Mouse (Mus musculus) C2C12 (cell line): ENCODE measurements around the gene Cdc123. TPM values are rescaled to one million over a fixed set of nuclear protein-coding genes. Genes with fewer than 3 reads are reported as not detected.
A peak's percentile ranks its signal among the peaks of the same experiment; 100 is the strongest.

Experiments used
- H3K27me3 ChIP-seq: one replicate; pipeline ENCODE4 v1.6.1; 2011; ENCODE audit not compliant: control insufficient read depth, insufficient read depth, insufficient read length
- H3K36me3 ChIP-seq: one replicate; pipeline ENCODE4 v1.6.1; 2011; ENCODE audit not compliant: control insufficient read depth, insufficient read depth
- H3K4me3 ChIP-seq: one replicate; pipeline ENCODE4 v1.5.1; 2011; ENCODE audit warnings: mild to moderate bottlenecking, control low read depth; ENCODE audit not compliant: poor library complexity, insufficient read depth, severe bottlenecking
- H3K79me2 ChIP-seq: one replicate; pipeline ENCODE4 v1.6.1; 2011; ENCODE audit not compliant: control insufficient read depth, insufficient read depth
- H3K79me3 ChIP-seq: one replicate; pipeline ENCODE4 v1.6.1; 2011; ENCODE audit warnings: low read depth, control low read depth
- H3ac ChIP-seq: one replicate; pipeline ENCODE3; 2011; ENCODE audit warnings: low read depth; ENCODE audit not compliant: control insufficient read depth, insufficient read length
- CEBPB ChIP-seq: IDR thresholded peaks from one replicate; pipeline ENCODE4 v1.6.1; 2011; ENCODE audit warnings: low read depth, mild to moderate bottlenecking, control low read depth, moderate library complexity
- CTCF ChIP-seq: IDR thresholded peaks from one replicate; pipeline ENCODE4 v1.5.1; 2011; ENCODE audit not compliant: control insufficient read depth, insufficient read depth, insufficient read length
- FOSL1 ChIP-seq: IDR thresholded peaks from one replicate; pipeline ENCODE4 v1.8.0; 2011; ENCODE audit warnings: mild to moderate bottlenecking, low read length; ENCODE audit not compliant: poor library complexity, insufficient read depth, severe bottlenecking
- MAX ChIP-seq: IDR thresholded peaks from one replicate; pipeline ENCODE4 v1.6.1; 2011; ENCODE audit warnings: mild to moderate bottlenecking, control low read depth
- MYOD1 ChIP-seq: IDR thresholded peaks from one replicate; pipeline ENCODE4 v1.6.1; 2011; ENCODE audit warnings: low read depth; ENCODE audit not compliant: control insufficient read depth, insufficient read length
- MYOG ChIP-seq: IDR thresholded peaks from one replicate; pipeline ENCODE4 v1.6.1; 2011; ENCODE audit not compliant: control insufficient read depth, insufficient read length; ENCODE audit errors: extremely low read depth
- USF1 ChIP-seq: IDR thresholded peaks from one replicate; pipeline ENCODE4 v1.6.1; 2011; ENCODE audit warnings: low read depth, mild to moderate bottlenecking, control low read depth, moderate library complexity
- long read RNA-seq, 2 experiments: library from polyadenylated mRNA; unstranded; transcript quantifications; one replicate each; pipeline ENCODE4 v2.0.0; 2019 to 2020
- polyA plus RNA-seq: library from polyadenylated mRNA; unstranded; fragments of >200 nt; fragmentation: generic; extraction: Trizol; gene quantifications from one replicate; pipeline ENCODE4 v1.2.1, GENCODE M21; 2012; ENCODE audit warnings: missing spikeins

The Cdc123 gene
- polyA plus RNA-seq, result 141 TPM
- long read RNA-seq, experiment 1, transcript Cdc123-201 (13 exons, 1,827 nt), result major isoform, 83 of 106 reads
- long read RNA-seq, experiment 1, partial matches to known transcripts, result 0 of 106 reads
- long read RNA-seq, experiment 1, other reads (novel, unspliced or antisense), result 22 of 106 reads
- long read RNA-seq, experiment 2, transcript Cdc123-201 (13 exons, 1,827 nt), result major isoform, 67 of 78 reads
- long read RNA-seq, experiment 2, partial matches to known transcripts, result 0 of 78 reads
- long read RNA-seq, experiment 2, other reads (novel, unspliced or antisense), result 9 of 78 reads

GRCm38 (mm10) chr2:5844873-5845631 lies at the start of gene Cdc123, which contains the start of gene Nudt5:
Cdc123 (minus strand) TSS chr2:5845164.
Nudt5 (plus strand) TSS chr2:5845019.
- Histone ChIP-seq H3ac (peak within 1 kb of the TSS; percentile 85), H3K36me3 (peaks cover 35% of the 10 kb centered on the region), H3K27me3 (no peaks in the 10 kb centered on the region), H3K4me3 (peak within 1 kb of the TSS; percentile 84), H3K79me3 (peaks cover 57% of the 10 kb centered on the region), H3K79me2 (peaks cover 79% of the 10 kb centered on the region)
- TF ChIP-seq USF1 (no peak), FOSL1 (no peak), MAX (peak; percentile 42), CTCF (peak; percentile 49)

GRCm38 (mm10) chr2:5894296-5894695 lies 49.3 kb upstream of the Cdc123 start:
- peaks cover 32% of the 10 kb centered on the region for H3K36me3 ChIP-seq
- peak overlapping the region; percentile 88 for H3K4me3 ChIP-seq
- H3K27me3 ChIP-seq, result no peaks in the 10 kb centered on the region
- no peak for TF ChIP-seq MYOD1
- TF ChIP-seq CEBPB, result peak; percentile 80
- TF ChIP-seq MAX, result no peak
- no peak for TF ChIP-seq FOSL1
- TF ChIP-seq USF1, result no peak
- TF ChIP-seq MYOG, result no peak
- peaks cover 21% of the 10 kb centered on the region for H3K79me3 ChIP-seq
- peaks cover 57% of the 10 kb centered on the region for H3K79me2 ChIP-seq
- peak overlapping the region; percentile 63 for H3ac ChIP-seq

GRCm38 (mm10) chr2:5889412-5889811 lies 44.4 kb upstream of the Cdc123 start:
- Histone ChIP-seq H3K79me2 (peaks cover 73% of the 10 kb centered on the region), H3K79me3 (peaks cover 23% of the 10 kb centered on the region), H3ac (no peak overlapping the region), H3K27me3 (no peaks in the 10 kb centered on the region), H3K4me3 (no peak overlapping the region), H3K36me3 (peaks cover 68% of the 10 kb centered on the region)
- TF ChIP-seq CEBPB, result no peak
- no peak for TF ChIP-seq USF1
- TF ChIP-seq MAX, result no peak
- no peak for TF ChIP-seq FOSL1
- no peak for TF ChIP-seq CTCF
- no peak for TF ChIP-seq MYOD1
- TF ChIP-seq MYOG, result no peak

- peaks cover 68% of the 10 kb centered on the region for H3K79me2 ChIP-seq
- TF ChIP-seq USF1, result no peak
- TF ChIP-seq MYOG, result no peak
- no peak for TF ChIP-seq CTCF
- no peak for TF ChIP-seq FOSL1
- no peak for TF ChIP-seq CEBPB
- TF ChIP-seq MYOD1, result no peak
- TF ChIP-seq MAX, result no peak
- H3K4me3 ChIP-seq, result no peak overlapping the region
- H3K27me3 ChIP-seq, result no peaks in the 10 kb centered on the region
- H3K79me3 ChIP-seq, result peaks cover 20% of the 10 kb centered on the region
- H3K36me3 ChIP-seq, result peaks cover 73% of the 10 kb centered on the region
- H3ac ChIP-seq, result no peak overlapping the region
These were observed 43.9 kb upstream of the Cdc123 start for GRCm38 (mm10) chr2:5888865-5889264.

- H3ac ChIP-seq, result no peak overlapping the region
- H3K36me3 ChIP-seq, result peaks cover 75% of the 10 kb centered on the region
- TF ChIP-seq CEBPB, result no peak
- TF ChIP-seq MYOD1, result no peak
- TF ChIP-seq MAX, result no peak
- no peak for TF ChIP-seq FOSL1
- TF ChIP-seq CTCF, result no peak
- no peak for TF ChIP-seq MYOG
- TF ChIP-seq USF1, result no peak
- H3K4me3 ChIP-seq, result no peak overlapping the region
- H3K79me2 ChIP-seq, result no peaks in the 10 kb centered on the region
- no peaks in the 10 kb centered on the region for H3K27me3 ChIP-seq
- no peaks in the 10 kb centered on the region for H3K79me3 ChIP-seq
These were observed 32.5 kb upstream of the Cdc123 start for GRCm38 (mm10) chr2:5877446-5877845.
